Mouse (Mus musculus): ENCODE measurements around the gene Xab2.

DNA sequence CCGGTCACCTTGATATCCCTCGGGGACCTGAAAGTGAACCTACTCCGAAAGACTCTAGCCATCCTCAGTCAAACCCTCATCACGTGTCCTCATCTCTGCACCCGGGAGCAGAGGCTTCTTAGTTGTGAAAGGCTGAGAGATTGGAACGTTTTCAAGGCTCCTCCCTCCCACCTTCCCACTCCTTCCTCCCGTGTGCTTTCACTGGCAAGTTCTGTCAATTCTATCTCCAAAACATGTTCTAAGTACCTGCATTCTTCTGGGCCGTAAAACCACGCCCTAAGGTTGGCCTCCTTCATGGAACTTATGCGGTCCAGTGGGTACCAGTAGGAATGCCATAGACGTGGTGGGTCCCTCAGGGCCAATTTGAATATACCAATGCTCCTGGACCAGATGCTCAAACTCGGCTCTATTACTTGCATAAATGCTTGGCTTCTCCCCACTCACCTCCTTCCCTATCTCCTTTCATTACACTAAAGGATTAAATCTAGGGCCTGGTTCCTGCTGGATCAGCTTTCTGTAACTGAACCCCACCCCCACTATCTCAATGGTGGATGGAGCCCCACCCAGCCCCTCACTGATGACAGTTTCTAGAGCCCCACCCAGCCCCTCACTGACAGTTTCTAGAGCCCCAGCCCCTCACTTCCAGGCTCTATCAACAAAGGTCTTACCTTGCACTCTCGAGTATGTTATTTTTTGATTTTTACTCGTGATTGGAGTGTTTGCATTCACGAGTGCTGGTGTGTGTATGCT lies 44.7 kb downstream of the Xab2 start:
- TF ChIP-seq GATA1 (IDR thresholded peaks at IDR 0.05; ENCODE audit: borderline replicate concordance, low read length) (no peak), FLI1 (IDR thresholded peaks at IDR 0.05; ENCODE audit: low read length) (no peak)

Measured in megakaryocyte, embryonic 14.5 days (primary cell).